Mouse (Mus musculus): ENCODE data around the gene Kdm5a. TPM values are rescaled to one million over a fixed set of nuclear protein-coding genes. Genes with fewer than 3 reads are reported as not detected.

Kdm5a gene
- polyA plus RNA-seq, 1 experiment from 2014 or later, result 29.4 TPM

- WGBS, result 38% methylated on average over 8 of the region's 8 CpGs
- ATAC-seq (ENCODE audit: extremely low read depth, insufficient number of reproducible peaks, low FRiP score, low TSS enrichment), result no peak
- Histone ChIP-seq H3K9ac (peak overlapping the region; percentile 44; the same call in 1 of the 2 replicates), H3K9me3 (no peaks in the 10 kb centered on the region), H3K4me3 (no peak overlapping the region), H3K27ac (replicated peaks) (peak overlapping the region; percentile 87), H3K36me3 (no peaks in the 10 kb centered on the region), H3K4me2 (peak overlapping the region; percentile 39), H3K27me3 (replicated peaks) (0 out of 2 replicates have a peak, but pooled peaks cover 3% of the 10 kb centered on the region), H3K4me1 (peaks cover 46% of the 10 kb centered on the region)
These were observed 108.7 kb downstream of the Kdm5a start for GRCm38 (mm10) chr6:120472455-120473140.

GRCm38 (mm10) chr6:120473427-120473826 lies 109.5 kb downstream of the Kdm5a start:
- H3K4me3 ChIP-seq, result no peak overlapping the region
- no peak for ATAC-seq (ENCODE audit: extremely low read depth, insufficient number of reproducible peaks, low FRiP score, low TSS enrichment)
- no peaks in the 10 kb centered on the region for H3K9me3 ChIP-seq
- H3K36me3 ChIP-seq, result peaks cover 2% of the 10 kb centered on the region; the same call in 1 of the 2 replicates
- 0 out of 2 replicates have a peak, but pooled peaks cover 3% of the 10 kb centered on the region for H3K27me3 ChIP-seq (replicated peaks)
- H3K9ac ChIP-seq, result no peak overlapping the region; the same call in 1 of the 2 replicates
- WGBS, result 40% methylated on average over 5 of the region's 5 CpGs
- no peak overlapping the region for H3K27ac ChIP-seq (replicated peaks)
- H3K4me2 ChIP-seq, result no peak overlapping the region
- peaks cover 50% of the 10 kb centered on the region for H3K4me1 ChIP-seq

GRCm38 (mm10) chr6:120475288-120475687 lies 111.4 kb downstream of the Kdm5a start:
- Histone ChIP-seq H3K4me3 (no peak overlapping the region), H3K27ac (replicated peaks) (no peak overlapping the region), H3K4me2 (no peak overlapping the region), H3K9ac (no peak overlapping the region), H3K36me3 (peaks cover 4% of the 10 kb centered on the region; the same call in 1 of the 2 replicates), H3K4me1 (peaks cover 40% of the 10 kb centered on the region), H3K9me3 (no peaks in the 10 kb centered on the region), H3K27me3 (replicated peaks) (0 out of 2 replicates have a peak, but pooled peaks cover 3% of the 10 kb centered on the region)
- 81% methylated on average over 8 of the region's 8 CpGs for WGBS
- ATAC-seq (ENCODE audit: extremely low read depth, insufficient number of reproducible peaks, low FRiP score, low TSS enrichment), result no peak

GRCm38 (mm10) chr6:120479302-120479701 lies 115.4 kb downstream of the Kdm5a start:
- H3K36me3 ChIP-seq, result peaks cover 14% of the 10 kb centered on the region
- H3K4me3 ChIP-seq, result no peak overlapping the region
- ATAC-seq (ENCODE audit: extremely low read depth, insufficient number of reproducible peaks, low FRiP score, low TSS enrichment), result no peak
- no peak overlapping the region for H3K4me2 ChIP-seq
- no peak overlapping the region for H3K9ac ChIP-seq
- 0 out of 2 replicates have a peak, but pooled peaks cover 6% of the 10 kb centered on the region for H3K27me3 ChIP-seq (replicated peaks)
- WGBS, result 50% methylated on average over 2 of the region's 2 CpGs
- no peaks in the 10 kb centered on the region for H3K9me3 ChIP-seq
- H3K4me1 ChIP-seq, result peaks cover 13% of the 10 kb centered on the region
- no peak overlapping the region for H3K27ac ChIP-seq (replicated peaks)

GRCm38 (mm10) chr6:120480361-120480760 lies 116.4 kb downstream of the Kdm5a start:
- no peaks in the 10 kb centered on the region for H3K9me3 ChIP-seq
- H3K27me3 ChIP-seq (replicated peaks), result 0 out of 2 replicates have a peak, but pooled peaks cover 4% of the 10 kb centered on the region
- no peak for ATAC-seq (ENCODE audit: extremely low read depth, insufficient number of reproducible peaks, low FRiP score, low TSS enrichment)
- H3K27ac ChIP-seq (replicated peaks), result no peak overlapping the region
- H3K9ac ChIP-seq, result no peak overlapping the region
- H3K4me3 ChIP-seq, result no peak overlapping the region
- H3K36me3 ChIP-seq, result peaks cover 14% of the 10 kb centered on the region
- H3K4me2 ChIP-seq, result no peak overlapping the region
- WGBS, result 82% methylated on average over 5 of the region's 5 CpGs
- peaks cover 19% of the 10 kb centered on the region for H3K4me1 ChIP-seq

GRCm38 (mm10) chr6:120481538-120481937 lies 117.6 kb downstream of the Kdm5a start:
- no peak for ATAC-seq (ENCODE audit: extremely low read depth, insufficient number of reproducible peaks, low FRiP score, low TSS enrichment)
- no peaks in the 10 kb centered on the region for H3K9me3 ChIP-seq
- H3K9ac ChIP-seq, result no peak overlapping the region
- H3K4me1 ChIP-seq, result peaks cover 27% of the 10 kb centered on the region
- H3K27me3 ChIP-seq (replicated peaks), result 0 out of 2 replicates have a peak, but pooled peaks cover 6% of the 10 kb centered on the region
- H3K4me3 ChIP-seq, result no peak overlapping the region
- peaks cover 14% of the 10 kb centered on the region for H3K36me3 ChIP-seq
- H3K27ac ChIP-seq (replicated peaks), result no peak overlapping the region
- no peak overlapping the region for H3K4me2 ChIP-seq
- WGBS, result 88% methylated on average over 6 of the region's 6 CpGs

GRCm38 (mm10) chr6:120482021-120482420 lies 118.1 kb downstream of the Kdm5a start:
- Histone ChIP-seq H3K36me3 (peaks cover 14% of the 10 kb centered on the region), H3K9me3 (no peaks in the 10 kb centered on the region), H3K27ac (replicated peaks) (no peak overlapping the region), H3K4me3 (no peak overlapping the region), H3K4me1 (peaks cover 27% of the 10 kb centered on the region), H3K4me2 (no peak overlapping the region), H3K9ac (no peak overlapping the region), H3K27me3 (replicated peaks) (peaks cover 6% of the 10 kb centered on the region; the same call in 1 of the 2 replicates)
- 86% methylated on average over 14 of the region's 14 CpGs for WGBS
- ATAC-seq (ENCODE audit: extremely low read depth, insufficient number of reproducible peaks, low FRiP score, low TSS enrichment), result no peak

GRCm38 (mm10) chr6:120482756-120483155 lies 118.8 kb downstream of the Kdm5a start:
- Histone ChIP-seq H3K36me3 (peaks cover 14% of the 10 kb centered on the region), H3K27ac (replicated peaks) (peak overlapping the region; percentile 22; the same call in 1 of the 2 replicates), H3K4me2 (peak overlapping the region; percentile 56), H3K27me3 (replicated peaks) (peaks cover 9% of the 10 kb centered on the region; the same call in 1 of the 2 replicates), H3K9me3 (no peaks in the 10 kb centered on the region), H3K4me1 (peaks cover 27% of the 10 kb centered on the region), H3K4me3 (no peak overlapping the region), H3K9ac (peak overlapping the region; percentile 30; the same call in 1 of the 2 replicates)
- ATAC-seq (ENCODE audit: extremely low read depth, insufficient number of reproducible peaks, low FRiP score, low TSS enrichment), result no peak; the same call in 1 of the 2 replicates
- 26% methylated on average over 6 of the region's 6 CpGs for WGBS

GRCm38 (mm10) chr6:120483211-120483626 lies 119.3 kb downstream of the Kdm5a start:
- Histone ChIP-seq H3K27me3 (replicated peaks) (peaks cover 9% of the 10 kb centered on the region; the same call in 1 of the 2 replicates), H3K36me3 (peaks cover 13% of the 10 kb centered on the region), H3K9me3 (no peaks in the 10 kb centered on the region), H3K9ac (peak overlapping the region; percentile 30; the same call in 1 of the 2 replicates), H3K27ac (replicated peaks) (peak overlapping the region; percentile 22; the same call in 1 of the 2 replicates), H3K4me1 (peaks cover 23% of the 10 kb centered on the region), H3K4me3 (0 out of 2 replicates have a peak overlapping the region, but pooled peaks have one; percentile 18), H3K4me2 (peak overlapping the region; percentile 56)
- no peak for ATAC-seq (ENCODE audit: extremely low read depth, insufficient number of reproducible peaks, low FRiP score, low TSS enrichment)
- 20% methylated on average over 8 of the region's 8 CpGs for WGBS

- no peak overlapping the region for H3K27ac ChIP-seq (replicated peaks)
- H3K4me3 ChIP-seq, result no peak overlapping the region
- peaks cover 23% of the 10 kb centered on the region for H3K4me1 ChIP-seq
- H3K27me3 ChIP-seq (replicated peaks), result peaks cover 10% of the 10 kb centered on the region
- WGBS, result 33% methylated on average over 3 of the region's 3 CpGs
- peaks cover 10% of the 10 kb centered on the region; the same call in 1 of the 2 replicates for H3K36me3 ChIP-seq
- no peaks in the 10 kb centered on the region for H3K9me3 ChIP-seq
- ATAC-seq (ENCODE audit: extremely low read depth, insufficient number of reproducible peaks, low FRiP score, low TSS enrichment), result no peak
- H3K9ac ChIP-seq, result no peak overlapping the region
- no peak overlapping the region for H3K4me2 ChIP-seq
These were observed 121.1 kb downstream of the Kdm5a start for GRCm38 (mm10) chr6:120485038-120485437.

GRCm38 (mm10) chr6:120486051-120486510 lies 122.2 kb downstream of the Kdm5a start:
- 57% methylated on average over 8 of the region's 8 CpGs for WGBS
- ATAC-seq (ENCODE audit: extremely low read depth, insufficient number of reproducible peaks, low FRiP score, low TSS enrichment), result no peak
- Histone ChIP-seq H3K27me3 (replicated peaks) (peaks cover 20% of the 10 kb centered on the region), H3K4me3 (no peak overlapping the region), H3K9me3 (no peaks in the 10 kb centered on the region), H3K9ac (no peak overlapping the region), H3K36me3 (peaks cover 9% of the 10 kb centered on the region; the same call in 1 of the 2 replicates), H3K4me2 (no peak overlapping the region), H3K27ac (replicated peaks) (no peak overlapping the region), H3K4me1 (peaks cover 23% of the 10 kb centered on the region)
